Comparison of ENCODE assay signal across 14 mouse cellular contexts in the genomic region with DNA sequence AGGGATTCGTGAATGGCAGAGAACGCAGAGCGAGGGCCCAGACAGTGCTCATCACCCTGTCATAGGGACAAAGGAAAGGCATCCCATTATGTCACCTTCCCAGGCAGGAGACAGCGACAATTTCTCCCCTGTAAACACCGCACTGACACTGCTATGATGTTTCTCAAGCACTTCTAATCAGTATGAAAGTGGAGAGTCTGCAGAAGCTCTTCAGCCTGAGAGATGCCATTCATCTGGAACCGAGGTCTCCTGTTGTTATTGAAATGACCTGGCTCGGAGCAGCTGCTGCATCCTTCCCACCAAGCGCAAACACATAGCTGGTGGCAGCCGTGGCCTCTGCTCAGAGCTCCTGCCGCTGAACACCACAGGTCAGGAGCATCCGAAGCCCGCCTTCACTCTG.
A peak's percentile ranks its signal among the peaks of the same experiment; 100 is the strongest.
DNase-seq lines count a peak whose midpoint lies in the region; ATAC-seq and TF ChIP-seq lines count a peak whose summit lies in the region.
"Had no signal": no experiment of that assay in that cellular context is flagged by ENCODE, and none has a peak within 500 bp of the region (broad histone marks: within the 10 kb centered on the region; RNA-seq: fewer than 3 reads in every experiment).

No protein-coding gene starts in this region.

- H3K4me1 ChIP-seq in forebrain, embryonic 13.5 days = peaks cover 39% of the 10 kb centered on the region
- peaks cover 4% of the 10 kb centered on the region; the same call in 1 of the 2 replicates for H3K4me1 ChIP-seq in hindbrain, postnatal 0 days (ENCODE audit: insufficient read depth, low read length)
- peaks cover 19% of the 10 kb centered on the region for H3K4me1 ChIP-seq in neural tube, embryonic 15.5 days
- H3K4me1 ChIP-seq in thymus, adult 2 months (replicated peaks; ENCODE audit: control insufficient read depth, insufficient read depth, low read length) = no peaks in the 10 kb centered on the region
- H3K4me1 ChIP-seq: stomach, embryonic 15.5 days had no signal

- peak overlapping the region; percentile 11 for H3K4me2 ChIP-seq in forebrain, embryonic 13.5 days
- 0 out of 2 replicates have a peak overlapping the region, but pooled peaks have one; percentile 16 for H3K4me2 ChIP-seq in hindbrain, postnatal 0 days (ENCODE audit: low read depth, low read length)
- H3K4me2 ChIP-seq in neural tube, embryonic 15.5 days = peak overlapping the region; percentile 18
- H3K4me2 ChIP-seq: stomach, embryonic 15.5 days had no signal

- TF ChIP-seq CTCF in brain, embryonic 14.5 days (IDR thresholded peaks at IDR 0.05; ENCODE audit: borderline replicate concordance, extremely low read depth, insufficient read depth, insufficient read length) = no peak
- no peak for TF ChIP-seq CTCF in hindbrain, postnatal 0 days (IDR thresholded peaks at IDR 0.05; ENCODE audit: low read depth)
- TF ChIP-seq CTCF in thymus, adult 2 months (IDR thresholded peaks at IDR 0.05; ENCODE audit: borderline replicate concordance, control insufficient read depth, extremely low read depth, insufficient read depth, low read length, poor library complexity) = no peak

- TF ChIP-seq POLR2A in brain, embryonic 14.5 days (IDR thresholded peaks at IDR 0.05; ENCODE audit: borderline replicate concordance, extremely low read depth, insufficient read depth, insufficient read length, poor library complexity, severe bottlenecking) = no peak
- no peak for TF ChIP-seq POLR2A in thymus, adult 2 months (IDR thresholded peaks at IDR 0.05; ENCODE audit: control insufficient read depth, extremely low read depth, insufficient read depth, low read length, poor library complexity)

- H3K27ac ChIP-seq in forebrain, embryonic 13.5 days = peak overlapping the region; percentile 60
- H3K27ac ChIP-seq in hindbrain, postnatal 0 days = peak overlapping the region; percentile 34
- H3K27ac ChIP-seq in neural tube, embryonic 15.5 days (replicated peaks) = 0 out of 2 replicates have a peak overlapping the region, but pooled peaks have one; percentile 11
- H3K27ac ChIP-seq in thymus, adult 2 months (ENCODE audit: control insufficient read depth, insufficient read depth, low read length) = no peak overlapping the region
- H3K27ac ChIP-seq: liver, embryonic 14.5 days; stomach, embryonic 15.5 days had no signal

- no peak overlapping the region for H3K4me3 ChIP-seq in forebrain, embryonic 13.5 days
- no peak overlapping the region for H3K4me3 ChIP-seq in hindbrain, postnatal 0 days (ENCODE audit: low read length)
- H3K4me3 ChIP-seq in neural tube, embryonic 15.5 days (replicated peaks) = no peak overlapping the region
- H3K4me3 ChIP-seq in thymus, adult 2 months (ENCODE audit: control insufficient read depth, insufficient read depth, low read length) = no peak overlapping the region
- H3K4me3 ChIP-seq: stomach, embryonic 15.5 days had no signal

- 0 out of 2 replicates have a peak overlapping the region, but pooled peaks have one; percentile 17 for H3K9ac ChIP-seq in forebrain, embryonic 13.5 days
- H3K9ac ChIP-seq in hindbrain, postnatal 0 days (replicated peaks; ENCODE audit: low read length) = 0 out of 2 replicates have a peak overlapping the region, but pooled peaks have one; percentile 28
- no peak overlapping the region for H3K9ac ChIP-seq in neural tube, embryonic 15.5 days (replicated peaks)
- H3K9ac ChIP-seq: liver, embryonic 14.5 days; stomach, embryonic 15.5 days had no signal

- no peaks in the 10 kb centered on the region for H3K9me3 ChIP-seq in forebrain, embryonic 13.5 days (replicated peaks)
- H3K9me3 ChIP-seq in hindbrain, postnatal 0 days (ENCODE audit: low read length) = no peaks in the 10 kb centered on the region
- H3K9me3 ChIP-seq in neural tube, embryonic 15.5 days (replicated peaks) = no peaks in the 10 kb centered on the region
- H3K9me3 ChIP-seq: stomach, embryonic 15.5 days had no signal

- H3K27me3 ChIP-seq in forebrain, embryonic 13.5 days = no peaks in the 10 kb centered on the region
- H3K27me3 ChIP-seq in hindbrain, postnatal 0 days (ENCODE audit: insufficient read depth, low read length) = no peaks in the 10 kb centered on the region
- no peaks in the 10 kb centered on the region for H3K27me3 ChIP-seq in neural tube, embryonic 15.5 days (replicated peaks)
- no peaks in the 10 kb centered on the region for H3K27me3 ChIP-seq in thymus, adult 2 months (ENCODE audit: control insufficient read depth, insufficient read depth, low read length)
- H3K27me3 ChIP-seq: stomach, embryonic 15.5 days had no signal

- ATAC-seq in forebrain, embryonic 13.5 days = peak; percentile 50; the same call in 1 of the 2 replicates
- peak; percentile 57 for ATAC-seq in hindbrain, postnatal 0 days
- peak; percentile 34 for ATAC-seq in neural tube, embryonic 15.5 days (ENCODE audit: low FRiP score)

- DNase-seq in brain, embryonic 14.5 days (ENCODE audit: low read depth) = peak; percentile 82
- peak; percentile 46 for DNase-seq in hindbrain, postnatal 0 days (ENCODE audit: low spot score)
- DNase-seq in thymus, adult 2 months = no peak
- DNase-seq in cerebellum, adult 18-20 months = no peak
- no peak for DNase-seq in heart, postnatal 4 days
- DNase-seq: cerebellum, postnatal 25 days; gastrocnemius, postnatal 10 days; kidney, adult 11 months; right cerebral cortex, postnatal 4 days had no signal

- H3K36me3 ChIP-seq in forebrain, embryonic 13.5 days (ENCODE audit: poor library complexity, severe bottlenecking) = no peaks in the 10 kb centered on the region
- H3K36me3 ChIP-seq in hindbrain, postnatal 0 days (ENCODE audit: insufficient read depth, low read length) = no peaks in the 10 kb centered on the region
- H3K36me3 ChIP-seq in neural tube, embryonic 15.5 days = no peaks in the 10 kb centered on the region
- H3K36me3 ChIP-seq in thymus, adult 2 months (ENCODE audit: control insufficient read depth, insufficient read depth, low read length) = no peaks in the 10 kb centered on the region
- H3K36me3 ChIP-seq: G1E; stomach, embryonic 15.5 days had no signal

- 6% methylated on average over 12 of the region's 12 CpGs for WGBS in forebrain, embryonic 13.5 days
- WGBS in hindbrain, postnatal 0 days = 12% methylated on average over 12 of the region's 12 CpGs
- WGBS in neural tube, embryonic 15.5 days = 13% methylated on average over 12 of the region's 12 CpGs
- WGBS in thymus, adult 2 months = 81% methylated on average over 12 of the region's 12 CpGs

Comparison
In these comparisons a context has a peak if more than half of its experiments do, and no peak if none do; other contexts are left out.
1. DNase-seq: peak in brain, embryonic 14.5 days (single experiment) and hindbrain, postnatal 0 days (single experiment); none in thymus, adult 2 months (single experiment), cerebellum, adult 18-20 months (0 of 2) and heart, postnatal 4 days (single experiment).
2. Peak in every context shown above with its lines, with median percentiles within 50 percentile points of each other: ATAC-seq and H3K4me2 ChIP-seq.